Mouse (Mus musculus) E14TG2a.4 (cell line): Measurements from ENCODE around the gene Strn3.
A peak's percentile ranks its signal among the peaks of the same experiment; 100 is the strongest.

Source experiments
- H3K27me3 ChIP-seq: 2 replicates; pipeline ENCODE4 v1.6.1; 2014; ENCODE audit warnings: low read length, control low read depth; ENCODE audit not compliant: insufficient read depth
- H3K36me3 ChIP-seq: 2 replicates; pipeline ENCODE4 v1.6.1; 2014; ENCODE audit warnings: low read length, control low read depth; ENCODE audit not compliant: insufficient read depth
- H3K4me1 ChIP-seq: replicated peaks from 2 replicates; pipeline ENCODE4 v1.6.1; 2014; ENCODE audit warnings: low read depth, low read length, control low read depth
- H3K4me3 ChIP-seq: replicated peaks from 2 replicates; pipeline ENCODE4 v1.5.1; 2014; ENCODE audit warnings: mild to moderate bottlenecking, low read length
- H3K9me3 ChIP-seq: 2 replicates; pipeline ENCODE4 v1.6.1; 2014; ENCODE audit warnings: low read length, control low read depth
- CTCF ChIP-seq: conservative IDR thresholded peaks from 2 replicates; pipeline ENCODE4 v1.5.1; 2014; ENCODE audit warnings: low read length
- NANOG ChIP-seq: IDR thresholded peaks from 2 replicates; pipeline ENCODE4 v1.6.1; 2014; ENCODE audit warnings: borderline replicate concordance, low read length, mixed read lengths
- POU5F1 ChIP-seq: IDR thresholded peaks from 2 replicates; pipeline ENCODE4 v1.6.1; 2014; ENCODE audit warnings: low read length, borderline replicate concordance

Gene Strn3

GRCm38 (mm10) chr12:51641871-51642270, 49.8 kb downstream of the Strn3 start:
- no peaks in the 10 kb centered on the region for H3K27me3 ChIP-seq
- no peaks in the 10 kb centered on the region for H3K4me1 ChIP-seq
- H3K36me3 ChIP-seq = peaks cover 18% of the 10 kb centered on the region
- H3K4me3 ChIP-seq = no peak overlapping the region
- TF ChIP-seq NANOG = no peak
- TF ChIP-seq POU5F1 = no peak
- TF ChIP-seq CTCF = no peak
- H3K9me3 ChIP-seq = no peaks in the 10 kb centered on the region

GRCm38 (mm10) chr12:51636689-51637470, 54.8 kb downstream of the Strn3 start:
- Histone ChIP-seq H3K9me3 (no peaks in the 10 kb centered on the region), H3K4me1 (no peaks in the 10 kb centered on the region), H3K4me3 (no peak overlapping the region), H3K36me3 (peaks cover 21% of the 10 kb centered on the region), H3K27me3 (no peaks in the 10 kb centered on the region)
- TF ChIP-seq CTCF (no peak), NANOG (no peak), POU5F1 (no peak)

- peaks cover 19% of the 10 kb centered on the region for H3K36me3 ChIP-seq
- no peaks in the 10 kb centered on the region for H3K9me3 ChIP-seq
- no peak overlapping the region for H3K4me3 ChIP-seq
- no peaks in the 10 kb centered on the region for H3K27me3 ChIP-seq
- TF ChIP-seq POU5F1 (no peak), NANOG (no peak), CTCF (no peak)
- H3K4me1 ChIP-seq = no peaks in the 10 kb centered on the region
These were observed 55.4 kb downstream of the Strn3 start for GRCm38 (mm10) chr12:51636260-51636659.

GRCm38 (mm10) chr12:51633481-51633880, 58.2 kb downstream of the Strn3 start:
- Histone ChIP-seq H3K9me3 (no peaks in the 10 kb centered on the region), H3K4me1 (no peaks in the 10 kb centered on the region), H3K36me3 (peaks cover 16% of the 10 kb centered on the region), H3K4me3 (no peak overlapping the region), H3K27me3 (no peaks in the 10 kb centered on the region)
- TF ChIP-seq POU5F1 (no peak), CTCF (no peak), NANOG (no peak)

- Histone ChIP-seq H3K4me1 (no peaks in the 10 kb centered on the region; the same call in 1 of the 2 replicates), H3K27me3 (no peaks in the 10 kb centered on the region), H3K4me3 (no peak overlapping the region), H3K36me3 (peaks cover 37% of the 10 kb centered on the region), H3K9me3 (no peaks in the 10 kb centered on the region)
- no peak for TF ChIP-seq POU5F1
- no peak for TF ChIP-seq NANOG
- no peak for TF ChIP-seq CTCF
These were observed 68.4 kb downstream of the Strn3 start for GRCm38 (mm10) chr12:51623366-51623694.

GRCm38 (mm10) chr12:51622670-51623365, 68.9 kb downstream of the Strn3 start:
- H3K27me3 ChIP-seq = no peaks in the 10 kb centered on the region
- H3K4me3 ChIP-seq = no peak overlapping the region
- H3K9me3 ChIP-seq = no peaks in the 10 kb centered on the region
- H3K4me1 ChIP-seq = no peaks in the 10 kb centered on the region; the same call in 1 of the 2 replicates
- TF ChIP-seq POU5F1 (no peak), CTCF (0 out of 2 replicates have a peak, but pooled peaks have one; percentile 3)
- H3K36me3 ChIP-seq = peaks cover 37% of the 10 kb centered on the region

- H3K9me3 ChIP-seq = no peaks in the 10 kb centered on the region
- H3K36me3 ChIP-seq = peaks cover 40% of the 10 kb centered on the region
- TF ChIP-seq POU5F1 (no peak), NANOG (no peak), CTCF (no peak)
- no peak overlapping the region for H3K4me3 ChIP-seq
- no peaks in the 10 kb centered on the region; the same call in 1 of the 2 replicates for H3K4me1 ChIP-seq
- no peaks in the 10 kb centered on the region for H3K27me3 ChIP-seq
These were observed 70.5 kb downstream of the Strn3 start for GRCm38 (mm10) chr12:51621161-51621560.

- H3K36me3 ChIP-seq = peaks cover 41% of the 10 kb centered on the region
- TF ChIP-seq NANOG (no peak), POU5F1 (no peak), CTCF (no peak)
- no peaks in the 10 kb centered on the region for H3K9me3 ChIP-seq
- no peaks in the 10 kb centered on the region; the same call in 1 of the 2 replicates for H3K4me1 ChIP-seq
- H3K4me3 ChIP-seq = no peak overlapping the region
- no peaks in the 10 kb centered on the region for H3K27me3 ChIP-seq
These were observed 71.1 kb downstream of the Strn3 start for GRCm38 (mm10) chr12:51620572-51620971.

GRCm38 (mm10) chr12:51612361-51612760, 79.3 kb downstream of the Strn3 start:
- TF ChIP-seq NANOG (no peak), POU5F1 (no peak), CTCF (no peak)

More at GRCm38 (mm10) chr12:51612361-51612760, 79.3 kb downstream of the Strn3 start:
- Histone ChIP-seq H3K36me3 (peaks cover 71% of the 10 kb centered on the region), H3K4me1 (peaks cover 3% of the 10 kb centered on the region; the same call in 1 of the 2 replicates), H3K27me3 (no peaks in the 10 kb centered on the region), H3K9me3 (no peaks in the 10 kb centered on the region), H3K4me3 (no peak overlapping the region)
